Mouse (Mus musculus): ENCODE measurements around the gene Lrrfip1. TPM values are rescaled to one million over a fixed set of nuclear protein-coding genes. Genes with fewer than 3 reads are reported as not detected.
A peak's percentile ranks its signal among the peaks of the same experiment; 100 is the strongest.

The Lrrfip1 gene
- total RNA-seq, 2 experiments from 2014 or later: 68.3 to 69.9 TPM

DNA sequence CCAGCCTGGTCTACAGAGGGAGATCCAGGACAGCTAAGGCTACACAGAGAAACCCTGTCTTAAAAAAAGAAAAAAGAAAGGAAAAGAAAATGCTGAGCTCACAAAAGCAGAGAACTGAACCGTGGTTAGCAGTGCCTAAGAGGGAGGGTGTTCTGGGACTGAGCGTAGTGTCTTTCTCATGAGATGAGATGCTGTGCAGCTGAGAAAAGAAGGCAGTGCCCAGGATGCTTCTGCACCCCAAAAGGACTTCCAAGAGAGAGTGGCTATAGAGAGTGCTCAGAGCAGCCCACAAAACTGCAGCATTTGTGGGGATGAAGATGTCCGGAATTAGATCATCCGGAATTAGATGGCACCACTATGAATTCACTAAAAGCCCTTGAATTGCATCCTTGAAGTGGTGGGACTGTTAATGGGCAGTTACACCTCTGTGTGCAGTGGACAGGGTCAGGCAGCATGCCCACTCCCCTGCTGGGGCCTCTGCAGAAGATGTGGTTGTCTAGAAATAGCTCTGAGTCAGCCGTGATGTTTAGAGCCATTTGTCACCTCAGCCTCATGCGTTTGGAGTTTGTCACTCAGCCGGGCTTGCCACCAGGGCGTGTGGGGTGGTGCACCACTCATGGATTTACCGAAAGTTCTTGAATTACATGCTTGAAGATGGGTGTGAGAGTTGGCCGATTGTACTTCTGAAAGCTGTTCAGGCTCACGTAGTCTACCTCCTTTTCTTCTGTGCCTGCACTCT, 23.8 kb downstream of the Lrrfip1 start:
- DNase-seq (ENCODE audit: low spot score in 2 of 2): no peak

DNA sequence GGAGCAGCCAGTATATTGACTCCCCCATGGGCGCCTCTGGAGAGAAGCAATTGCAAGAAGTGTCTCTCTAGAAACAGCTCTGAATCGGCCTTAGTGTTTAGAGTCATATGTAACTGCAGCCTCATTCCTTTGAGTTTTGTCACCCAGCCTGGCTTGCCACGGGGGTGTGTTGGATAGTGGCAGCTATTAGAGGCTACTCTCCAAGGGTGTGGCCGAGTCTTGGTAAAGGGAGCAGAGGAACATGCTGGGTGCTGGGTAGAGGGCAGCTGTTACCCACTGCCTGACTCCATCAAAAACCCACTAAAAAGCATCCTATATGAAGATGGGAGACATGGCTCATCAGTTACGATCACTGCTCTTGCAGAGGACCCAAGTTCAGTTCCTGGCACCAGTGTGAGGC, 24.7 kb downstream of the Lrrfip1 start:
- DNase-seq (ENCODE audit: low spot score in 2 of 2): no peak

DNA sequence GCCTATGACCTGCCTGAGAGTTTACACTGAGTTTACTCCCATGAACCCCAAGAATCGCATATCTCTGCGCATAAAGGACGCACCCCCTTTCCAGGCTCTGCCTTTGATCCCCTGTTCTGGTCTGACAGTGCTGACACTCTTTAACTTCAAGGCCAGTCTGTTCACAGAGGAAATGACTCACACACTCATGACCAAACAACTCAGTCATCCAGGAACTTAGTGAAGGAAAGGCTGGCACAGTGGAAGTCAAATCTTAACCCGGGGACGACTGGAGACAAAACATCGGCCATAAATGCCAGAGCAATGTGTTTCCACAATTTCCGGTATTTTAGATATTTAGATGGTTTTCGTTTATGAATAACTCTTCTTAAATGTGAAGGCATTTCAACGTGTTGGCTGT, 25.4 kb downstream of the Lrrfip1 start:
- DNase-seq (ENCODE audit: low spot score in 2 of 2): no peak

DNA sequence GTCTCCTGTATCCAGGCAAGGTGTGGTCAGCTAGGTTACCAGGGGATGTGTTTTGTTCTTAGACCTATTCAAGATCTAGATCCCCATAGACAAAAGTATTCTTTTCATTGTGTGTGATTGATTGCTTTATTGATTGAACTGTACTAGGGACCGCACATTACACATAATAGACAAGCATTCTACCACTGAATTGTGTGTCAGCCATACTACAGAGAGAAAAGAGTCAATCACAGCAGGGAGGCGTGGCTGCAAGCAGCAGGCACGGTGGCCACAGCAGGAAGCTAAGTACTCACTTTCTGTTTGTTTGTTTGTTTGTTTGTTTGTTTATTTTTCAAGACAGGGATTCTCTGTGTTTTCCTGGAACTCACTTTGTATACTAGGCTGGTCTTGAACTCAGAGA, 25.9 kb downstream of the Lrrfip1 start:
- no peak for DNase-seq (ENCODE audit: low spot score in 2 of 2)

DNA sequence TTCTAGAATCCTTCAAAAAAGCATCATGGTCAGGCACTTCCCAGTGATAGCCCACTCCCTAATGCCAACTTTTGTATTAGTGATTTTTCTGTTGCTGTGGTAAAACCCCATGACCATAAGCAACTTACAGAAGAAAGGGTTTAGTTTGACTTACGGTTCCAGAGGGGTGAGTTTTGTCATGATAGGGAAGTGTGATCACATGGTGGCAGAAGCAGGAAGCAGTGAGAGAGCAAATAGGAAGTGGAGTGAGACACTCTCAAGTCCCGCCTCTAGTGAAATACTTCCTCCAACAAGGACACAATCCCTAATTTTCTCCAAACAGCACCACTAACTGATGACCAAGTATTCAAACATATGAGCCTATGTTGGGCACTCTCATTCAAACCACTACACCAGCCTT, 28.4 kb downstream of the Lrrfip1 start:
- no peak for DNase-seq (ENCODE audit: low spot score in 2 of 2)

DNA sequence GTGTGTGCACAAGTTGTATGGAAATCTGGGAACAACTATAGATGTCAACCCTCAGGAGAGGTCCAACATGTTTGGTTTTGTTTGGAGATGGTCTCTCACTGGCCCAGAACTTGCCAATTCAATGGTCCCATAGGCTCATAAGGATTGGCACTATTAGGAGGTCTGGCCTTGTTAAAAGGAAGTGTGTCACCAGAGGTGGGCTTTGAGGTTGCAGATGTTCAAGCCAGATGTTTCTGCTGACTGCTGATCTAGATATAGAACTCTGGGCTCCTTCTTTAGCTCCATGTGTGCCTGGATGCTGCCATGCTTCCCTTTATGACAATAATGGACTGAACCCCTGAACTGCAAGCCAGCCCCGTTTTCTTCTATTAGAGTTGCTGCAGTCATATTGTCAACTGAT, 31.8 kb downstream of the Lrrfip1 start:
- DNase-seq (ENCODE audit: low spot score in 2 of 2): no peak

DNA sequence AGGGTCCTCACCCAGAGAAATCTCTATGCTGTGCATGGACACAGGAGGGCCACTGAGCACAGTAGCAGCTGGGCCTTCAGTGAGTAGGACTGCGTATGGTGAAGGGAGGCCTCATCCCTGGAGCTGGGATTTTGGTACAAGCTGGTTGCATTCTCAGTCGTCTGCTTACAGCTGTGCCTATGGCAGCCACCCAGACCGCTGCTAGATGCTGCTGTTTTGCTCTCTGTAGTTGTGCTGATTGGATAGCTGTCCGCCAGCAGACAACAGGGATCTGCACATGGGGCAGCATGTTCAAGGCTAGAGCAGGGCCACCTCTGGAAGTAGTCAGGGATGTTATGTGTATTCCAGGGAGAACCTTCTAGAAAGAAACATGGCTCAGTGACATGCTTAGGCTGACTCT, 33.0 kb downstream of the Lrrfip1 start:
- DNase-seq (ENCODE audit: low spot score in 2 of 2): no peak

DNA sequence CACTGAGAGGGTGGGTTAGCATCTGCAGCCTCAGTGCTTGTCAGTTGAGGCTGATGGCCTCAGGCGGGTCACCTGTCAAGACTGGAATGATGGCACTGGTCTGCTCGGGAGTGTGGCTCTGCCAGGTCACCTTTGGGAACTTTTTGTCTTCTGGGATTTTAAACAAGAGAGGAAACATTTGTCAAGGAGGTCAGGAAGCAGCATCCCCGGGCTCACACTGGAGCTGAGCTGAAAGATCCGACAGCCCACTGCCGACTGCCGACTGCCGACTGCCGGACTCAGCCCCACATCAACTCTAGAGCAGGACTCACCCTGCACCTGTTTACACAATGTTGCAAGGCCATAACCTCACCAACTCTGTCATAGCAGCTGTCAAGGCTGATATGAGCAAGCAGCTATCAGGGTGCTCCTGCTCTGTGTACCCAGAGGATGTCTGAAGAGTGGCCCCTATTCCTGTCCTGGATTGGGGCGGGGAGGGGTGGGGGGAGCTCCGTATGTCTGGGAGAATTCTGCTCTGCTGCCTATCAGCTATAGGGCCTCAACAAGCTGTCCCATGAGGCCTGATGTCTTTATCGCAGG, 33.9 kb downstream of the Lrrfip1 start:
- DNase-seq (ENCODE audit: low spot score in 2 of 2): no peak

DNA sequence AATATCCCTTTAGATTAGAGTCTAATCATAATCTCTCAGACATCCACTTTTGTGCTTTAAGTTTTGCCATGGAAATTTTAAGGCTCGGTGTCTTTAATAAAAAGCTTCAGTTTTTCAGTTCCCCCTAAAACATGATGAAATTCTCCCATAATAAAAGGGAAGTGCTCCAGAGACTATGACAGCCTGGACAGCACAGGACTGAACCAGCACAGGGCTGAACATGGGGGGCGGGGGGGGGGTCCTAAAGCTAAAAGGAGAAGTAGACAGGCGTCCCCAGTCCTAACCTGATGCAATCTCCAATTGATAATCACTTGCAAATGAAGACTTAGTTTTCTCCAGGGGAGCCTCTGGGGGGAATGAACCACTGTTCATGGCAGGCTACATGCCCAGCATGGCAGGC, 36.0 kb downstream of the Lrrfip1 start:
- DNase-seq (ENCODE audit: low spot score in 2 of 2): no peak

DNA sequence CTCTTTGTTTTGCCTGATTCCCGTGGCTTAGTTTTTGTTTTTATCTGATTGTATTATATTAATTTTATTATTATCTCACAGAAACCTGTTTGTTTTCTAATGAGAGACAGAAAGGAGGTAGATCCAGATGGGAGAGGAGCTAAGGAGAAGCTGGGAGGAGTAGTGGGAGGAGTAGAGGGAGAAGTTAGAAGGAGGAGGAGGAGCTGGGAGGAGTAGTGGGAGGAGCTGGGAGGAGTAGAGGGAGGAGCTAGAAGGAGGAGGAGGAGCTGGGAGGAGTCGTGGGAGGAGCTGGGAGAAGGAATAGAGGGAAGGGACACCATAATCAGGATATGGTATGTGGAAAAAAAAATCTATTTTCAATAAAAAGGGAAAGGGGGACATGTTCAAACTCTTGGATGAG, 36.7 kb downstream of the Lrrfip1 start:
- DNase-seq (ENCODE audit: low spot score in 2 of 2): no peak

DNA sequence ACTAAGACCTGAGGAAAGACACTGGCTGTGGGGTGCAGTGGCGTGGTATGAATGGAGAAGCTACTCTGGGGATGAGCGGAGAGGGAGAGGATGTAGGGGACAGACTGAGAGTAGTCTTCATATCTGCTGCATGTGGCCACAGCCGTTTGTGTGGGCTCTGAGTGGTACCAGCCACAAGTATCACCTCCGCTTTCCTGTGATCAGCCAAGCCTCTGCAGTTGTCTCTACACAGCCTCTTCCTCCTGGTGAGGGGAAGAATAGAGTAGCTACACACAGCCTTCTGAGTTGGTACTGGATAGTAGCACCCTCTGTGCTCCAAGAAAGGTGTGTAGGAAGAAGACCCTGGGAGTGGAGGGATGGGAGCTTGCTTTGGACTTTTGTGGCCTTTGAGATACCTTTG, 38.7 kb downstream of the Lrrfip1 start:
- DNase-seq (ENCODE audit: low spot score in 2 of 2): no peak

DNA sequence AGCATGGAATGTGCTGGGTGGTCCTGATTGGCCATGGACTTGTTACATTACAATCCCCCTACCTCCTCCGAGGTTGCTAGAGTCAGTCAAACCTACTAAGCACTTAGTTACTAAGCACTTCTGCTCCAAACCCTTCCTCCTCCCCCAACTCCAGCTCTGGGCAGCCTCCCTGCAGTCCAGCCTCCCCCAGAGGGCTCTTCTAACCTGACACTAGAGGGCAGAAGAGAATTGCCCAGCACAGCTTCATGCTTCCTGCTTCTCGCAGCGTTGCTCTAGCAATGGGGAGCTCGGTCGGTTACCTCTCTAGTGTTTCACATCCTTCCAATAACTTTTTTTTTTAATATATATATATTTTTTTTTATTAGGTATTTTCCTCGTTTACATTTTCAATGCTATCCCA, 39.5 kb downstream of the Lrrfip1 start:
- DNase-seq (ENCODE audit: low spot score in 2 of 2): no peak

DNA sequence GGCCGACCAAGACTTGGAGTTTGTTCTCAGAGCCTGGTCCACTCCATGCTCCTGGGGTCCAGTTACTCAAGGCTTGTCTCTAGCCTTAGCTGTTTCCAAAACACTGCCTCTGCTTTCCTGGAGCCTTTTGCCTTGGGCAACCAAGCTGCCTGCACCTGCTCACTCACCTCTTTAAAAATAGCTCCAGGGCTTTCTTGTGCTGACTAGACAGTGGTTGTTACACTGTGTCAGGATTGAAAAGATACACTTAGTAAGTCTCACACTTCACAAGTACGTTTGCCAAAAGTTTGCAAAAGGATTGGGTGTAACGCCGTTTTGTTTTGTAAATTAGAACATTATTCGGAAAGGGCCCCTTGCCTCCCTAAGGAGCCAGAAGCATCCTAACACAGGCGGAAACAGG, 40.0 kb downstream of the Lrrfip1 start:
- no peak for DNase-seq (ENCODE audit: low spot score in 2 of 2)

DNA sequence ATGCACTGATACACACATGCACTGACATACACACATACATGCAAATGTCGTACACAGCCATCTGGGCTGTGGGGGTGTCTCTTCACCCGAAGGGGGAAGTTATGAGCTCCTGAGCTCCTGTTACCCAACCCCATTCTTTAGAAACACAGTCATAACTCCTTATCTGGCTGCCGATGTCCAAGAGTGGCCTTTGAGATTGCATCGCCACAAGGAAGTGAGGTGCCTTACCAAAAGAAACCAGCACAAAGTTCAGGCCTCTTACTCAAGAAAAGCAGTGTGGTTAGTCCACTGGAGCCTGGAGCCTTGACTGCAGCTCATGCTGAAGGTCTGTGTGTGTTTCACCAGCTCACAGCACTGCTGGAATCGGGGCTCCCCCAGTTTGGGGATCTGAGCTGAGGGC, 43.1 kb downstream of the Lrrfip1 start:
- no peak for DNase-seq (ENCODE audit: low spot score in 2 of 2)

DNA sequence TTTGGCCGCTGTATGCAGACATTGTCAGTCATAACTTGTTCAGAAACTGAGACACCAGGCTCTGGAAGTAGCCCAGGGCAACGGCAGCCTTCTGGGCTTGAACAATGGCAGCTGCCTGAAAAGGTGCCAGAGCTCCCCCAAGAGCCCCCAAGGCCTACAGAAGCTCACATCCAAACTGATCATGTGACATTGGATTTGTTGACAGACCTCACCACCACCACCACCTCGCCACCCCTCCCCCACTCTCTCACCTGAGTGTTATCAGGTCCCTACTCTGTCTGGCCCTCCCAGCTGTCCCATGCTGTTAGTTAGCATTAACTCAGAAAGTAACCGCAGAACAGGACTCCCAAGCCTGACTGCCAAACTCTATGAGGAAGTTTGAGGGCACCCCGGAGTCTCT, 44.7 kb downstream of the Lrrfip1 start:
- DNase-seq (ENCODE audit: low spot score in 2 of 2): no peak

DNA sequence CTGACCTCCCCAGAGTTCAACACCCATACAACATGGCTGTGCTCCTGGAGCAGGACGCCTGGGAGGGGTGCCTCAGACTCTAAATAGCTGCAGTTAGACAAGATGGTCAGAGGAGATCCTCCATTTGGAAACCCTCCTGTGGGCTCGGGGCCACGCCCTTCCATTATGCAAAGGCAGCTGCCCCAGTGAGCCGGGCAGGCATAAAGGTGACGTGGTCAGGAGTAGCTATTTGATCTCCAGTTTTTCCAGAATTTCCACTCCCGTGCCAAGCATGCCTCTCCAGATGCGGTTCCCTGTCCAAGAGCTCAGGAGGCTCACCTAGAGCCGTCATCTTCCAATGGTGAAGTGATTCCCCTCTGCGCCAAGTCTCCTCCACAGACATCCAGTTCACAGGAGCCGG, 45.6 kb downstream of the Lrrfip1 start:
- DNase-seq (ENCODE audit: low spot score in 2 of 2): no peak

DNA sequence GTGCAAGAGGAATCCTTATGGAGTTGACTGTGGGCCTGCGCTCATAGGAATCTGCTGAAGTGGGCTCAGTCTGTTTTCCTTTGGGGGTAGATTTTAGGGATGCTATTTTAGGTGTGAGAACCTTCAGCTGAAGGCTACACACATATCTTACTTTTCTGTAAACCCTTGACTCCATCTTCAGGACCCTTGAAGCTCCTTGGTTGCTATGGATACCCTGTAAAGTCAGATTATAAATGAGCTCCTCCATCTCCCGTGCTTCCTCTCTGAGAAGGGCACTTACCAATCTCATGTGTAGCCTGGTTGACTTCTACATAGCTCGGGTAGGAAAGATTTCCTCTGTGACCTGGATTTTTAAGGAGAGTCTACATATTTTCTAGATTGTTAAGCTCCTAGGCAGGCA, 46.1 kb downstream of the Lrrfip1 start:
- DNase-seq (ENCODE audit: low spot score in 2 of 2): no peak

DNA sequence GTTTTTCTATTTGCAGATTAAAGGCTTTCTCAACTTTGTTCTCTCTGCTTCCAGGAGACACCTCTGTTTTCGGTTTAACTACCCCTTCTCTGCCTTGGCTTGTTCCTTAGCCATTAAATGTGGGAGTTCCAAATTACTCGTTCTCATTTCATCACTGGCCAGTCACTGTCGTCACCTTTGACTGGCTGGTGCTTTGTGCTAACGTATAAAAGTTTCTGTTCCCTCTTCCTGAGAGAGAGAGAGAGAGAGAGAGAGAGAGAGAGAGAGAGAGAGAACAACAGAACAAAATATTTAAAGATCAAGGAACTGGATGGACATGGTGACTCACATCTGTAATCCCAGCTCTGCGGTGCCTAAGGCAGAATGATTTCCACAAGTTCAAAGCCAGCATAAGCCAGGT, 47.7 kb downstream of the Lrrfip1 start:
- no peak for DNase-seq (ENCODE audit: low spot score in 2 of 2)

DNA sequence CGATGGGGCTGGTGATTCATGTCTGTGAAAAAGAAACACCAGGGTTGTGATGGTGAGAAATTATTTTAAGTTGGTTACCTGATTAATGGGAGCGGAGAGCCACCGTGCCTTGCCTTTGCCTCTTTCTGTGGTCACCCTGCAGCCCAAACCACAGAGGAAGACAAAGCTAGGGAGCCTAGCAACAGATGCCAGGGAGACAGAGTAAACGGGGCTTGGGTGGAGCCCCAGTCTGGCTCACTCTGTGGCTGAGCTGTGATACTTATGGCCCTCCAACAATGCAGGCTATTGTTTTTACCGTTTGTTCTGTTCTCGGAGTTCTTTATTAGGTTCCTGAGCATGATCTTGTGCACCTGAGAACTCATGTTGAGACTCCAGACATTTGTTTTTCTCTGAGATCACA, 50.8 kb downstream of the Lrrfip1 start:
- no peak for DNase-seq (ENCODE audit: low spot score in 2 of 2)

DNA sequence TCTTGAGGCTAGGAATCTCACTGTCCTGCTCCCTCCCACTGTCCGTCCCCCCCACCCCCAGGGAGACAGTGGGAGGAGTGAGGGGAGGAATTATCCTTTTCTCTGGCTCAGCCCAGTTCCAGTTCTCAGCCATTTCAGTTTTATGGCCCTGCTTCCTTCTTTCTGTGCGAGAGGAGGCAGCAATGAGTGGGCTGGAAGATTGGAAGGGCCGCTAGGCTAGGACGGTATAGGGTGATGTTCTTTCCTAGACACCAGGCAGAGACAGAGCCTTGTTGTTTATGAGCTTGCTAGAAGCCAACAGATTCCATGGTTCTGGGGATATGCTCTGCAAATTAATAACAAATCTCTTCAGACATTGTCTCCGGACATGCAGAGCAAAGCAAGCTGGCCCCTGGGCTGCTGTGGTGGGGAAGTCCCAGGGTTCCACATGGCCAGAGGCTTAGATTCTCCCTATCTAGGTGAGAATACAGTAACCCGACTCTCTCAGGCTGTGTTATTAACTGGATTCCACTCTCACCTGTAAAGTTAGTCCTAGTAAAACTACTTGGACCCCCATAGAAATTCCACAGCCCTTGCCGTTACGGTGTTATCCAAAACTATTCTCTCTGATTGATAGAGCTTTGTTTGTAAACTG, 53.0 kb downstream of the Lrrfip1 start:
- DNase-seq (ENCODE audit: low spot score in 2 of 2): no peak

DNA sequence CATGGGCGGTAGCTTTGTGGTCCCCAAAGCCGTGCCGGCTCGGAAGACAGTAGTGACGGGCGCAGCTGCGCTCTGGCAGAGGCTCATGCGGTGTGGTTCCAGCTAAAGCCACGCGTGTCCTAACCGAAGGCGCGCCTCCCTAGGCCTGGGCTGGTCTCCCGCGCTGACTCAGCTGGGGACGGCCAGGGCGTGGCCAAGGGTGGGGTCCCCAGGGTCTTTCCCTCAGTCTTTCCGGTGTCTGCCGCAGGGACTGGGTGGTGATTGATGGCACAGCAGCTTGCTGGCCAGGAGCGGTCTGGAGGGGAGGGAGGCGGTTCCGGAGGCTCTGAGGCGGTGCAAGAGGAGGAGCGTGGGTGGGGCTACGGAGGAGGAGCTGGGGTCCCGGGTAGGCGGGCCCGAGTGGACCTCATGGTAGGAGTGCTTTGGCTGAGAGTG, 54.2 kb downstream of the Lrrfip1 start:
- peak; percentile 68 to 79 for DNase-seq (ENCODE audit: low spot score in 2 of 2)

DNA sequence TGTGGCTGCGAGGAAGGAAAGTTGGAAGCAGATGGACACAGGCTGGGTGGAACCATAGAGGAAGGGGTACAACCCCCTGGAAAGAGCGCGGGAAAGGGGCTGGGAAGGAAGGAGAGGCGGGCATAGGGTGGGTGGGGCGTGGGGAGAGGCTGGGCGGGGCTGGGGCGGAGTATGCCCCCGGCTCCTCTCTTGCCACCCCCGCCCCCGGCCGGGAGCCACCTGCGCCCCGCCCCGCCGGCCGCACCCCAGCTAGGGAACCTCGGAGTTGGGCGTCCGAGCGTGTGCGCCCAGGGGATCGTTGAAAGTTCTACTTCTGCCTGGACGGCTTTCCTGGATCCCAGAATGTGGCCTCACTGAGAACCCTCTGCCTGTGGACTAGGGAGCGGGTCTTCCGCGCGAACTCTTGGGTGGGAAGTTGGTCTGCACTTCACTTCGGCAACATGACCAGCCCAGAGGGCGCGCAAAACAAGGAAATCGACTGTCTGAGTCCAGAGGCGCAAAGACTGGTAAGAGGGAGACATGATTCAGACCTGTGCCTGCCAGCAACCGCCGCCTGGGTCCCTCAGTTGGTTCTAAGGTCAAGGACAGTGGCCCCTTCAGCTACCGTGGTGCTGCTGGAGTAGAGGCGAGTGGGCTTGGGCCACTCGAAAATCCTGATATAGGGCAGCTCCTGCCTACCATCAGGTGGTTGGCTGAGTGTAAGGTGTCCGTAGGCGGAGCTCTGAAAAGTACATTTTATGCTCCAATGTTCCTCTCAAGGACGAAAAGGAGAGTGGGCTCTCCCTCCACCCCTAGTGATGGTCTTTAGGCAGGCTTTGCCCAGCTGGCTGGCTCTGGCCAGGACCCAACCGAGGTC, 54.9 kb downstream of the Lrrfip1 start:
- DNase-seq (ENCODE audit: low spot score in 2 of 2): no peak
